Mouse (Mus musculus): ENCODE measurements around the gene Slc25a33. TPM values are rescaled to one million over a fixed set of nuclear protein-coding genes. Genes with fewer than 3 reads are reported as not detected.

The Slc25a33 gene
- 10.5 TPM for polyA plus RNA-seq (2017; shearing (Covaris generic))

DNA sequence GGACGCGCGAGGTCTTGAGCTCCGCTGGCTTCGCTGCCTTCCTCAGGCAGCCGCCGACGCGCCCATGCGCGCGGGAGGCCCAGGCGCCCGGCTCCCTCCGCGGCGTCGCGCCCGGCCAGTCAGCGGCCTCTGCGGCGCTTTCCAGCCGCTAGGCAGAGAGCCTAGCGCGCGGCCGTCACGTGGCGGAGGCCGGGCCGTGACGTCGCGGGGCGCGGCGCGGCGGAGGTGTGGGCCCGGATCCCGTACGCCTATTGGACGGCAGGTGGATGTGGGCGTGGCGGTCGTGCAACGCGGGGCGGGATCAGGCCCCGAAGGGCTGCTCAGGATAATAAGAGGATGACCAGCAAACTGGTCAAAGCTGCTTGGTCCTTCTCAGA, at the start of gene Slc25a33:
Slc25a33 (minus strand) TSS at position 184 of the 377 bp plus-strand sequence.

GRCm38 (mm10) chr4:149737383-149738324, 36.4 kb downstream of the Slc25a33 start, which contains the start of gene Tmem201:
Gene Tmem201, minus strand, starts transcription at chr4:149738044.

GRCm38 (mm10) chr4:149702210-149702979, 71.7 kb downstream of the Slc25a33 start, which contains the start of gene Pik3cd:
Gene Pik3cd, minus strand, starts transcription at chr4:149702571.

Other genes with a start within 250 kb of the Slc25a33 start
- 22.6 TPM for gene Clstn1, start 187.8 kb downstream of the Slc25a33 start, polyA plus RNA-seq (2017; shearing (Covaris generic))
- 336 TPM for gene Pik3cd, start 71.7 kb downstream of the Slc25a33 start, polyA plus RNA-seq (2017; shearing (Covaris generic))
- gene Tmem201, start 36.2 kb downstream of the Slc25a33 start, polyA plus RNA-seq (2017; shearing (Covaris generic)), result 24.8 TPM
- gene Spsb1, start 180.8 kb upstream of the Slc25a33 start, polyA plus RNA-seq (2017; shearing (Covaris generic)), result 17.1 TPM
- 13.5 TPM for gene H6pd, start 234.7 kb upstream of the Slc25a33 start, polyA plus RNA-seq (2017; shearing (Covaris generic))